Comparison of ENCODE assay signal across 14 mouse cellular contexts in genomic region chr9:21497050-21497542, GRCm38 (mm10). TPM values are rescaled to one million over a fixed set of nuclear protein-coding genes. Genes with fewer than 3 reads are reported as not detected.
DNase-seq lines count a peak whose midpoint lies in the region; ATAC-seq lines count a peak whose summit lies in the region.
"Had no signal": no experiment of that assay in that cellular context is flagged by ENCODE, and none has a peak within 500 bp of the region (broad histone marks: within the 10 kb centered on the region; RNA-seq: fewer than 3 reads in every experiment).

No protein-coding gene starts in this region.

- H3K27me3 ChIP-seq in heart, embryonic 12.5 days (replicated peaks), result no peaks in the 10 kb centered on the region
- H3K27me3 ChIP-seq in midbrain, embryonic 10.5 days (ENCODE audit: low read depth, poor library complexity, severe bottlenecking), result no peaks in the 10 kb centered on the region
- no peaks in the 10 kb centered on the region for H3K27me3 ChIP-seq in midbrain, embryonic 14.5 days (ENCODE audit: control insufficient read depth, insufficient read depth, low read length)
- H3K27me3 ChIP-seq in embryonic facial prominence, embryonic 15.5 days, result no peaks in the 10 kb centered on the region
- H3K27me3 ChIP-seq: hindbrain, embryonic 15.5 days; liver, embryonic 12.5 days; midbrain, embryonic 15.5 days had no signal

- 93% methylated on average over 16 of the region's 16 CpGs for WGBS in heart, embryonic 12.5 days
- 88% methylated on average over 16 of the region's 16 CpGs for WGBS in midbrain, embryonic 10.5 days
- 95% methylated on average over 16 of the region's 16 CpGs for WGBS in midbrain, embryonic 14.5 days
- WGBS in embryonic facial prominence, embryonic 15.5 days, result 50% methylated on average over 16 of the region's 16 CpGs

- H3K9me3 ChIP-seq in heart, embryonic 12.5 days (replicated peaks), result no peaks in the 10 kb centered on the region
- no peaks in the 10 kb centered on the region for H3K9me3 ChIP-seq in midbrain, embryonic 10.5 days (replicated peaks)
- no peaks in the 10 kb centered on the region for H3K9me3 ChIP-seq in midbrain, embryonic 14.5 days (ENCODE audit: control insufficient read depth, low read length)
- no peaks in the 10 kb centered on the region for H3K9me3 ChIP-seq in embryonic facial prominence, embryonic 15.5 days (replicated peaks)
- H3K9me3 ChIP-seq: hindbrain, embryonic 15.5 days; liver, embryonic 12.5 days; midbrain, embryonic 15.5 days had no signal

- H3K4me3 ChIP-seq in heart, embryonic 12.5 days, result no peak overlapping the region
- H3K4me3 ChIP-seq in midbrain, embryonic 10.5 days, result no peak overlapping the region
- no peak overlapping the region for H3K4me3 ChIP-seq in midbrain, embryonic 14.5 days (replicated peaks; ENCODE audit: low read depth, low read length)
- H3K4me3 ChIP-seq in embryonic facial prominence, embryonic 15.5 days (replicated peaks), result peak overlapping the region; percentile 40
- H3K4me3 ChIP-seq: hindbrain, embryonic 15.5 days; liver, embryonic 12.5 days; midbrain, embryonic 15.5 days had no signal

- peak overlapping the region; percentile 20; the same call in 1 of the 2 replicates for H3K27ac ChIP-seq in heart, embryonic 12.5 days (ENCODE audit: poor library complexity, severe bottlenecking)
- peak overlapping the region; percentile 20; the same call in 1 of the 2 replicates for H3K27ac ChIP-seq in midbrain, embryonic 10.5 days (replicated peaks)
- no peak overlapping the region for H3K27ac ChIP-seq in midbrain, embryonic 14.5 days (replicated peaks; ENCODE audit: low read depth, low read length)
- H3K27ac ChIP-seq in embryonic facial prominence, embryonic 15.5 days (replicated peaks), result peak overlapping the region; percentile 95
- H3K27ac ChIP-seq: hindbrain, embryonic 15.5 days; liver, embryonic 12.5 days; midbrain, embryonic 15.5 days had no signal

- no peak overlapping the region for H3K4me2 ChIP-seq in heart, embryonic 12.5 days
- no peak overlapping the region for H3K4me2 ChIP-seq in midbrain, embryonic 14.5 days (ENCODE audit: low read length)
- peak overlapping the region; percentile 57 for H3K4me2 ChIP-seq in embryonic facial prominence, embryonic 15.5 days (replicated peaks)
- H3K4me2 ChIP-seq: hindbrain, embryonic 15.5 days; liver, embryonic 12.5 days; midbrain, embryonic 15.5 days had no signal

- no peak for DNase-seq in heart, postnatal 25 days (ENCODE audit: low spot score)
- DNase-seq in midbrain, embryonic 10.5 days (ENCODE audit: low spot score), result no peak
- DNase-seq in midbrain, embryonic 14.5 days, result no peak
- DNase-seq in telencephalon, adult 2 months (ENCODE audit: low read depth, low spot score), result peak; percentile 50
- no peak for DNase-seq in cerebellum, postnatal 36 days
- DNase-seq in c-Kit-positive CD71-positive TER-119-positive erythroid progenitor cells, embryonic 14.5 days (ENCODE audit: low spot score), result no peak
- DNase-seq: cerebellum, adult 2 months; retina, postnatal 1 day had no signal

- no peak overlapping the region for H3K9ac ChIP-seq in heart, embryonic 12.5 days
- H3K9ac ChIP-seq in midbrain, embryonic 14.5 days (replicated peaks; ENCODE audit: low read length), result no peak overlapping the region
- H3K9ac ChIP-seq in embryonic facial prominence, embryonic 15.5 days, result no peak overlapping the region
- H3K9ac ChIP-seq: hindbrain, embryonic 15.5 days; liver, embryonic 12.5 days; midbrain, embryonic 15.5 days had no signal

- intact Hi-C loops in heart, postnatal 25 days (cut with DNase I), result no loop called here

- peaks cover 73% of the 10 kb centered on the region for H3K36me3 ChIP-seq in heart, embryonic 12.5 days
- H3K36me3 ChIP-seq in midbrain, embryonic 10.5 days, result peaks cover 60% of the 10 kb centered on the region
- peaks cover 25% of the 10 kb centered on the region for H3K36me3 ChIP-seq in midbrain, embryonic 14.5 days (ENCODE audit: control insufficient read depth, insufficient read depth, low read length)
- peaks cover 26% of the 10 kb centered on the region for H3K36me3 ChIP-seq in embryonic facial prominence, embryonic 15.5 days

- no peak for ATAC-seq in heart, embryonic 12.5 days (ENCODE audit: insufficient number of reproducible peaks, low FRiP score)
- ATAC-seq in midbrain, embryonic 14.5 days (ENCODE audit: low FRiP score, low TSS enrichment), result no peak
- ATAC-seq in embryonic facial prominence, embryonic 15.5 days (ENCODE audit: insufficient number of reproducible peaks, low FRiP score, low TSS enrichment, low read depth), result no peak; the same call in 1 of the 2 replicates
- ATAC-seq: CD4-positive, CD25-positive, alpha-beta regulatory T cell, adult 4 months; liver, embryonic 12.5 days; midbrain, embryonic 15.5 days had no signal

- H3K4me1 ChIP-seq in heart, embryonic 12.5 days (replicated peaks), result peaks cover 12% of the 10 kb centered on the region; the same call in 1 of the 2 replicates
- 0 out of 2 replicates have a peak, but pooled peaks cover 4% of the 10 kb centered on the region for H3K4me1 ChIP-seq in midbrain, embryonic 10.5 days
- no peaks in the 10 kb centered on the region for H3K4me1 ChIP-seq in midbrain, embryonic 14.5 days (ENCODE audit: control insufficient read depth, insufficient read depth, low read length)
- peaks cover 45% of the 10 kb centered on the region for H3K4me1 ChIP-seq in embryonic facial prominence, embryonic 15.5 days
- H3K4me1 ChIP-seq: hindbrain, embryonic 15.5 days; midbrain, embryonic 15.5 days had no signal

RNA-seq across cellular contexts. Expression of gene Tmed1, which starts 13.0 kb away (rescaled TPM):
- 89.4 and 92.3 TPM in 2 replicates for polyA plus RNA-seq in heart, embryonic 12.5 days (2016; fragmentation: Nextera tagmentation; extraction: Ambion mirVana)
- total RNA-seq in heart, postnatal 25 days (2021), result 10 to 100 TPM; 45.3 to 45.4 TPM
- polyA plus RNA-seq in midbrain, embryonic 10.5 days (2016; fragmentation: Nextera tagmentation; extraction: Ambion mirVana), result 106 and 116 TPM in 2 replicates
- polyA plus RNA-seq in midbrain, embryonic 14.5 days (2014; fragmentation: Nextera tagmentation; extraction: Ambion mirVana), result 48.0 and 50.2 TPM in 2 replicates
- polyA plus RNA-seq in embryonic facial prominence, embryonic 15.5 days (2015; fragmentation: Nextera tagmentation; extraction: Ambion mirVana), result 113 and 123 TPM in 2 replicates

RNA-seq across cellular contexts. Expression of gene AB124611, which starts 28.9 kb away (rescaled TPM):
- 1.4 and 1.6 TPM in 2 replicates for polyA plus RNA-seq in heart, embryonic 12.5 days (2016; fragmentation: Nextera tagmentation; extraction: Ambion mirVana)
- total RNA-seq in heart, postnatal 25 days (2021), result 1 to 10 TPM; 1.5 TPM
- 6.0 and 7.1 TPM in 2 replicates for polyA plus RNA-seq in midbrain, embryonic 10.5 days (2016; fragmentation: Nextera tagmentation; extraction: Ambion mirVana)
- 1.0 and 1.8 TPM in 2 replicates for polyA plus RNA-seq in midbrain, embryonic 14.5 days (2014; fragmentation: Nextera tagmentation; extraction: Ambion mirVana)
- 5.1 and 6.9 TPM in 2 replicates for polyA plus RNA-seq in embryonic facial prominence, embryonic 15.5 days (2015; fragmentation: Nextera tagmentation; extraction: Ambion mirVana)

RNA-seq across cellular contexts. Expression of gene Carm1, which starts 49.6 kb away (rescaled TPM):
- 49.9 and 53.8 TPM in 2 replicates for polyA plus RNA-seq in heart, embryonic 12.5 days (2016; fragmentation: Nextera tagmentation; extraction: Ambion mirVana)
- 10 to 100 TPM; 48.2 to 53.2 TPM for total RNA-seq in heart, postnatal 25 days (2021)
- polyA plus RNA-seq in midbrain, embryonic 10.5 days (2016; fragmentation: Nextera tagmentation; extraction: Ambion mirVana), result 54.3 and 57.5 TPM in 2 replicates
- 34.7 and 42.0 TPM in 2 replicates for polyA plus RNA-seq in midbrain, embryonic 14.5 days (2014; fragmentation: Nextera tagmentation; extraction: Ambion mirVana)
- 56.5 and 61.5 TPM in 2 replicates for polyA plus RNA-seq in embryonic facial prominence, embryonic 15.5 days (2015; fragmentation: Nextera tagmentation; extraction: Ambion mirVana)
